Mouse (Mus musculus) kidney, postnatal 4 days (tissue): ENCODE measurements around the gene Cdca7l.
A peak's percentile ranks its signal among the peaks of the same experiment; 100 is the strongest.

Experiments used
- DNase-seq, 2 experiments: peaks; one replicate each; pipeline ENCODE4 v3.0.0; 2021; ENCODE audit warnings: mixed read lengths in 2 of 2

Cdca7l gene

DNA sequence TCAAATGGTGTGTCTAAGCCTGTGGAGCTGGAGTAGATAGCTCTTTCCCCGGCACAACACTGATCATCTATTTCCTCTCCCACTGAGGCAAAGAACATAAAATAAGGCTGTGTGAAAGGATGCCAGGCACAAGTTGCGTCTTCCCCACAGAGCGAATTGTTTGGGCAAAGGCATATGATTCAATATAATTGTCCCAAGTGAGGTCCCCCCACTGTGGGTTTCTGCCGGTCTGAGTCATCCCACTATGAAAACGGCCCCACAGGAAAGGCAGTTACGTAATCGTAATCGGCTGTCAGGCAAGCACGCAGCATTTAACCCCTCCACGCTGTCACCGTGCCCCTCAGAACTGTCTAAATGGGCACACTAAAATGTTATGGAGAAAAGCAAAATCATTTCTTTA is 6.0 kb downstream of the Cdca7l start:
- DNase-seq = no peak

DNA sequence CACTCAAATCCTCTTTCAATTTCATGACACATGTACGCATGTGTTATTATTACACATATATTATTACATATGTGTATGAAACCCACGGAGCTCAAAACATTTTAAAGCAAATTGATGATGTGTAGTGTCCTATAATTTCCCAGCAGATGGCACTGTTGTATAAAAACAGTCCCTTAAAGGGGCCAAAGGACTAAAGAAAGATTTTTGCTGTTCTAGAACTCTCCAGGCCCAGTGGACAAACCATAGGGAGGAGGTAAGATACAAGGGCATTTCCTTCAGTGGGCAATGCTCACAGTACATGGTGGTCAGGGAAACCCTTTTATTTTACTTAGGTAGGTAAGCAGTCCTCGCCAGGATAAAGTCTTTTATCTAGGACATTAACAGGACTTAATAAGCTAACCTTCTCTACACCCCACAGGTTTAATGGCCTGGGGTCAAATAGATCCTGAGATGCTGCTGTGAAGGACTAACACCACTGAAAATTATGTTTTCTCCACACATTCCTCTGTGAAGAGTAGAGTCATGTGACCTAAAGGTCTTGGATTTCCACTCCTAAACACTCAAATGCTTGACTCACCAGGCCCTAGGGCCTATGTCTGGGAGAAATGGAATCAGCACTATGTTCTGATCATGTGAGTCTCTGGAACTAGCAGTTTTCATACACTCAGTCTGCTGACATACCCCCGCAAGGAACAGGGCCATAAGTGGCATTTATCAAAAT is 16.2 kb downstream of the Cdca7l start:
- no peak for DNase-seq

DNA sequence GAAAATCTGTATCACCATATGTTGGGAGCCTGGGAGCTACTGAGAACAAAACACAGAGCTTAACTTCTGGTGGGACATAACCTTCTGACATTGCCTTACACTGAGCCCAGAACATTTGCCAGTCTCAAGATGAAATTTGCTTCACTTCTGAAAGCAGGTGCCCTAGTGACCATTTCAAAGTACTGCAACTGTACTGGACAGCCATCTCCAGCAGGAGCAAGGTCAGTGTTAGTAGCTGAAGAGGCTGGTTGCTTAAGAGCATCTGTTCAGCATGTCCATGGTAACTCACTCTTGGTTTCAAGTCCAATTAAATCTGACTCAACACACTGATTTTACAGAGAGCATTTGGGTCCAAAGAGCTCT is 16.8 kb downstream of the Cdca7l start:
- DNase-seq = no peak

DNA sequence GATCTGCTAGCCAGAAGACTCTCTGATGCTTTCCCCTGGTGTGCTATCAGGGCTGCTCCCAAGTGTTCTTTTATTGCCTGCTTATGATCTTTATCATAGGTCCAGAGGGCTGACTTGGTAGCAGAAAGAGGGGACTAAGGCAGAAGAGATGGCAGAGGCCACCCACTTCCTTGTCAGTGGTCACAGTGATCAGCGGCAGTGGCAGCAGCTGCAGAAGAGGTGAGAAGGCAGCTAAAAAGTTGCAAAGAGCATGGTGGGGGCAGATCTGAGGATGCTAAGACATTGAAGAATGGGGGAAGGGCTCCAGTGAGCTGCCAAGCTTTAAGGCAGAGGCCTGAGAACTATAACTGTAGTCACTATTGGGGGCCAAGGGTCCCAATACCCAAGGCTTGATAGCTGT is 17.3 kb downstream of the Cdca7l start:
- no peak for DNase-seq

DNA sequence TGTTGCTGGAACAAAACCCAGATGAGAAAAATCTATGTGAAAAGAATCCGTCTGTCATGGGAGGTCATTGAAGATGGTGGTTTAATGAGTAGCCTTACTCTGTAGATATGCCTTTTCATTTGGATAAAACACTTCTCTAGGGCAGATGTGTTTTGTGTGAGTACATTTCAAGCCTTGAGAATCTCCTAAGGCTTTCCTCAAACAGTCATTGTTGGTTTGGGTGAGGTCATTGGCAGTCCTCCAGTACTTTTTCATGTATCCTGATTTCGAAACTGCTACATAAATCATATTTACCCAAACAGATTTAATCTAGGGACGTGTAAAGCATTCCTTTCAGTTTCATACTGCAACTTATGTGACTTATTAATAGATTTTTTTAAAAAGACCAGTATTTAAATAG is 24.3 kb downstream of the Cdca7l start:
- no peak for DNase-seq

DNA sequence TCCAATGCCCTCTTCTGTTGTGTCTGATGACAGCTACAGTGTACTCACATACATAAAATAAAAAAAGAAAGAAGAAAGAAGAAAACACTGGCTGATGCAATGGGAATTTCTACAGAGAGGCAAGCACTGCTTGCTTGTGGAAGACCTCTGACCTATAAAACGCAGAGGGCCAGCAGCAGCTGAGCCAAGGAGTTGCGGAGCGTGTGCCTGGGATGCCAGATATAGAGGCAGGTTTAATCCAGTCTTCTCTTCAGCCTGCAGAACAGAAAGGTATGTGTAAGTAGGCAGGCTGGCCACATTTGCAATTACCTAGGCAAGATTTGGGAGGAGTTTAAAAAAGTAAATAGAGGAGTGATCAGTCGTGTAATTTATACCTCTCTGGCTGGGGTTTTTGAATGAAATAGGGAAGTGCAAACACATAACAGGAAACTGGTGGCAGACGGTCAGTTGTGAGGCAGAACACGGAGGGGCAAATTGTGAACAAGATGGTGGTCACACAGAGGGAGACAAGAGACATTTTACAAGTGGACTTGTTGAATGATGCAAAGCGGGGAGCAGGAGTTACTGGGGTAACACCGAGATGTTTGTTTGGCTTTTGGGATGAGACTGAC is 27.4 kb downstream of the Cdca7l start:
- DNase-seq = no peak

DNA sequence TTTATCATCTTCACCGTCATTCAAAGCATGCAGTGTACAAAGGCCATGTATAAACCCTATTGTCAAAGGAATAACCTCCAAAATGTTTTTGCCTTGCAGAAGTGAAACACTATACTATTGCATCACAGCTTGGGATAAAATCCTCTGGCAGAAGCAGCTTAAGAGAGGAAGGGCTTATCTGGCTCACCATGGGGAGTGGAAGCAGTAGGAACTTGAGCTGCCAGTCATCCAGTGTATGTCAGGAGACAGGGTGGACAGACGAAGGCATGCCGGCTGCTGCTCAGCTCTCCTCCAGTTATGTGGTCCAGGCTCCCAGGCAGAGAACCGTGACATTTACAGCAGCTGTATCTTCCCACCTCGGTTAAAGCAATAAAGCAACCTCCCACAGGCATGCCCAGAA is 28.1 kb downstream of the Cdca7l start:
- no peak for DNase-seq

DNA sequence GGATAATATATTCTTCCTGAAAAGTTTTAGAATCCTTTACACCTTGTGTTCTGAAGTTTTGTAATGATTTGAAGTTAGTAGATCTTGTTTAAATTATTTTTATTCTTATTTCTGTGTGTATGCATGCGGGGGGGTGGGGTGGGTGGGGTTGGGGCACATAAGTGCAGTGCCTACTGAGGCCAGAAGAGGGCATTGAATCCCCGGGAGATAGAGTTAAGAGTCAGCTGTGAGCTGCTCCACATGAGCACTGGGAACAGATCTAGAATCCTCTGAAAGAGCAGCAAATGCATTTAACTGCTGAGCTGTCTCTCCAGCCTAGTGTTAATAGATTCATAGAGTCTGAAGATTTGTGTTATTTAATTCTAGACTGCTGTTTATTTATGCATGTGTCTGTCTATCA is 30.6 kb downstream of the Cdca7l start:
- no peak for DNase-seq

DNA sequence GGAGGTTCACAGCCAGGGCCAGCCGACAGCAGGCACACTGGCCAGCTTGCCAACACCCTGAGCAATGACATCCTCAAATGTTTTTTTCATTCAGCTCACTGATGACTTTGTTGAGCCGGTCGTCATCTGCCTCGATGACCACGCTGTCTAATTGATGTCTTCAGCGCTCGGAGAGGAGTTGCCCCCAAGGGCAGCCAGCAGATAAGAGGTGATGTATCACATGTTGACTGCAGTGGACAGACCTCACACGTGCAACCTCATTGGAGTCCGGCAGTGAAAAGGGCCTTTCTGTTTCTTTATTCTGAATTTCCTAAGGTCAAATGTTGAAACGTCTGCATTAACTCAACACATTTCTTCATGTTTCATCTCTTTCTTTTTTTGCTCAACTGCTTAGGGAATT is 31.3 kb downstream of the Cdca7l start:
- no peak for DNase-seq

DNA sequence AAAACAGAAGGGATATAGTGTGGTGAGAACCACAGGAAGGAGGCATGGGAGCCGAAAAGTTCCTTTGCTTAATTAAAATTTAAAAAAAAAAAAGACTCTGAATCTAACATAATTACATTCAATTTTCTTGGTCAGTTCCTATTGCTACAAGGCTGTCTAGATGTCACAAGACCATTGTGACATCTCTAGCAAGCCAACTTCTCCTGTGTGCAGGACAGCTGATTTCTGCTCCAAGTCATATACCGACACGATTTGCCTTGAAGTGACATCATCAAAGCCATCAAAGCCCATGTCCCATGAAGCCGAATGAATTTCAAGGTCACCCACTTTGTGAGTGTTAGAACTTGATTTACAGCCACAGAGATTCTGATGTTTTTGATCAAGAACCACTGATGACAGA is 33.3 kb downstream of the Cdca7l start:
- DNase-seq = no peak

DNA sequence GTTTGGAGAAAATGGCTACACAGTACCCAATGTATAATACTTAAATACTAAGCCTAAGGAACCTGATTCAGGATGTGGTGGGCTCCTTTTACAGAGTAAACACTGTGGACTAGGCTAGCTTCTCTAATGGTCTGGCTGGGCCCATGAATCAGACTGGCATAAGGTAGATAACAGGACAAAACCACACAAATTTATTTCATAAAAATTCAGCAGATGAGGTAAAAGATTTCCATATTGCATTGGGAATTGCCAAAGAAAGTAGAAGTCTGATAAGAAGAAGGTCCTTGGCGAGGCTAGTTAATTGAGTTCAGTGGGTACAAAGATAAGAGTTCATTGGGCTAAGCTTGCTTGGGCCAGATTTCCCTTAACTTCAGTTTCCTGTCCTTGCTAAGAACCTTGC is 36.6 kb downstream of the Cdca7l start:
- DNase-seq = no peak

DNA sequence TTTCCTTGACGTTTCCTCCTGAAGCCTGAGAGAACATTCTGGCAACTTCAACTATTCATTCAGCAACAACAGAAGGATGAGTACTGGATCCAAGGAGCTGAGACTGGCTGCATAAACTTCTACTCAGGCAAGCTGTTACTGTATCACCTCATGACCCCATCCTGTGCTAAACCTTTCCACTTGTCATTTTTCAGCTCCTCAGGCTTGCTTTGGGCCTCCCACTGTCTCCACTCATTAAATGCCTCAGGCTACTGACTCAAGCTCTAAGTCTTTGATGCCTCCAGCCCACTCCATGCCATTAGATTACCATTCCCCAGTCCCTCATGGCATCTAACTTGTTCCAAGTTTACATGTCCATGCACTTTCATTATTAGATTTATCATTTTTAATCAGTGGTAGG is 38.6 kb downstream of the Cdca7l start:
- DNase-seq = no peak

DNA sequence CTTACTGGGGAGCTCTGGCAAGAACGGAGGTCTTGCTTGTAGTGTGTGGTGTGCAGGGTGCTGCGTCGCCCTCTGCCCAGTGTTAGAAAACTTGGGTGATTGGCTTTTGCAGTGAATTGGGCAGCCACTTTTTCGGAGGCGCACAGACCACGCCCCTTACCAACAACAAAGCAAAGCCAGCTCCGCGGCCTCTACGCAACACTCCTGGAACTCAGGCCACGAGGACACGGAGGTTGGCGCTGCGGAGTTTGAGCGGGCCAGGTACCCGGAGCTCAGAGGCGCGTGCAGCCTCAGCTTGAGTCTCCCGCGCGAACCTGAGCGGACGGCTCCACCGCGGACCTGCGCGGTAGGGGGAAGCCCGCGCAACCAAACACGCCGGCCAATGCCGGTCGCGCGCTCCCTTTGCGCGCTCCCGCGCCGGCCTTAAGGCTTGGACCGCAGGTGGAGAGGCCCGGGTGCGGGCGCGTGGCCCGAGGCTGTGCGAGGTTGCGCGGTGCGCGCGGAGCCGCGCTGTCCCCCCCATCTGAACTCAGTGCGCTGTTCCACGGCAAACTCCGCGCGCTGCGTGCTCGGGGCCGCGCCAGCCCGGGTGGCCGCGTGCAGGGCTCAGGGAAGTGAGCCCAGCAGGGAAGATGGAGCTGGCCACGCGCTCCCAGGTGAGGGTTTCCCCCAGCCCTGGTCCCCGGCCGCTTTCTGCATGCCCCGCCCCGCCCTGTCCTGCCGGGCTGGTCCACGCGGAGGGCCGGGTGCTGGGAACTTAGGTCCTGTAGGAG is 39.4 kb downstream of the Cdca7l start:
- peak; percentile 76 to 85 for DNase-seq

DNA sequence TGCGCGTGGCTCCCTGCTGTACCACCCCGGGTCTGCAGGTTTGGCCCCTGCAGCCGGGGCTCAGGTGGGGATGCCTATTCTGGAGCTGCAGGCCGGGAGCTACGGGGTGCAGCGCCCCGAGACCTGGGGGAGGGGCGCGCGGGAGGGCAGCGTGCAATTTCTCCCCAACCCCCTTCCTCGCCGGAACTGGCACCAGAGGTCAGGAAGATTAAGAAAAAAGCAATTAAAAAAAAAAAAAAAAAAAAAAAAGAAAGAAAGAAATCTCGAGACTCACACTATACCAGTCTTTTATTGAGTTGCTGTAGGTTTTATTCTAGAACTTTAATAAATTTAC is 40.0 kb downstream of the Cdca7l start:
- no peak for DNase-seq

DNA sequence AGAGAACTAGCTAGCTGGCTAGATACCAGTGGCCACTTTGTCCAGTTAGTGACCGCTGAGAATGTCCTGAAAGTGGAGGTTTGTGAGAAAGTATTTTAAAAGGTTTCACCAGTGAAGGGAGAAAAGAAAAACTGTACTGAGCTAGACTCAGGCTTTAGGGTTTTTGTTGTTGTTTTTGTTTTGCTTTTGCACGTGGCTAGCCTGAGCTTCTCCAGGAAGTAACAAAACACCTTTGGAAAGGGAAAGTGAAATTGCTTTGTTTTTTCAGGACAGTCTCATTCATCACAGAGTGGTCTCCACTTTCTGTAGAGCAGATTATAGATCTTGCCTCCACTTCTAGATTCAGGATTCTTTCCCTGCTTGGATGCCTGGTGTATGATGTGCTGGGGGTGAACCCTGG is 40.8 kb downstream of the Cdca7l start:
- DNase-seq = no peak

DNA sequence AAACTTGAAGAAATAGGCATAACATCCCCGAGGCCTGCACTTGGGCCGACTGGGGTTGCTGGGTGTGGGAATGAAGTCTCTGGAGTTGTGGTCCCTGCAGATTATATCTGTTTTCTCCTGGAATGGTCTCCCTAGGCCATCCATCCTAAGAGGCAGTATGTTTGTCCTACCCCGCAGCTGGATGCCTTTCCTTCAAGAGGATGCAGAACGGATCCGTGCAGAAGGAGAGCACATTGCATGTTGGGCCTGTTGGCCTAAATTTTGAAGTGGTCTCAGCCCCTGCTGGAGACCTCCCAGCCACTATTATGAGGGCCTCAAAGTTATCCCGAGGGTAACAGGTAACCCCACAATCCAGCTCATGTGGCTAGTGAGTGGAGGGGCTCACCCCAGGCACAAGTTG is 44.5 kb downstream of the Cdca7l start:
- DNase-seq = no peak

DNA sequence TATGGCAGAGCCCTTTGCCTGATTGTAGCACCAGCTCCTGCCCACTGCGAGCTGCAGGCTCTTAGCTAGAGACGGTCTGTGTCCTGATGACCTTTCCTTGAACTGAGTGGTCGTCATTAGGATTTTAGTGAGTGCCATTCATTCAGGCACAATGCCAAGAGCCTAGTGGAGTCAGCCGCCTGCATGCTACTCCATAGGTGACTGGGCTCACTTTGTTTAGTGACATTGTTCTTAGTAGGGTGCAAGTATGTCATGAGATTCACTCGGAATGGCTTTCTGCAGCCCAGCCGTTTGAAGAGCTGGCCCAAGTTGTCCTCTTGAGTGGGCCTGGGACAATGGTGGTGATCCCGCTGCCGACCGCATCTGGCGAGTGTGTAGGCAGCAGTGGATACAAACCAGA is 46.4 kb downstream of the Cdca7l start:
- no peak for DNase-seq

DNA sequence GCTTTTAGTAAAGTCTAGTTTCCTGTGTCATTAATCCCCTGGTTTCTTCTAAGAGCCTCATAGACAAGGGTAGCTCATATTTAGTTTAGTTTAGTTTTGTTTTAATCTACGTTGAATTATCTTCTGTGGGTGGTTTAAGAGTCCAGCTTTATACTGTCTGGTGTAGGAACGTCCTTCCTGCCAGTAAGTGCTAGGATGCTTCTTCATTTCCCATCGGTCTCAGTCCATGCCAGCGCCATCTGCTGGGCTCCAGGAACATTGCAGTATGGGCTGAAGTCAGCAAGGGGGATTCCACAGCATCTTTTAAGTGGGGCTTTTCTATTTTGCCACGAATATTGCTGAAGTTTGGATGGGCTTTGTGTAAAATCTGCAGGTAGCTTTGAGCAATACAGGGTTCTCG is 49.2 kb downstream of the Cdca7l start:
- peak; percentile 75 for DNase-seq

DNA sequence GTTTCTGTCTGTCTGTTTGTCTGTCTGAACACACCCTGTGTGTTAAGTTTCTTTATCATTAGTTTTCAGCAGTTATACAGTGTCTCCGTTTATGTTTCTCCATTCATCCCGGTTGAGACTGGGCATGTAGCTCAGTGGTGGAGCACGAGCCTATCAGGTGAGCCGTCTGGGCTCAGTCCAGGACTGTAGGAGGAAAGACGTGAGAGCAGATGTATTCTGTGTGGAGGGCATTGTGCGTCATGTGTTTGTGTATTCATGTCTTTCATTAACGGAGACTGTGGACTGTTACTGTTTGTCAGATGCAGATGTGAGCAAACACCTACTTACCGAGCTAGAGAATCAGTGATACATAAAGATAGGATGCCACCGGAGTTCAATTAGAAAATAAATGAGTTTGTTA is 52.9 kb downstream of the Cdca7l start:
- no peak for DNase-seq

DNA sequence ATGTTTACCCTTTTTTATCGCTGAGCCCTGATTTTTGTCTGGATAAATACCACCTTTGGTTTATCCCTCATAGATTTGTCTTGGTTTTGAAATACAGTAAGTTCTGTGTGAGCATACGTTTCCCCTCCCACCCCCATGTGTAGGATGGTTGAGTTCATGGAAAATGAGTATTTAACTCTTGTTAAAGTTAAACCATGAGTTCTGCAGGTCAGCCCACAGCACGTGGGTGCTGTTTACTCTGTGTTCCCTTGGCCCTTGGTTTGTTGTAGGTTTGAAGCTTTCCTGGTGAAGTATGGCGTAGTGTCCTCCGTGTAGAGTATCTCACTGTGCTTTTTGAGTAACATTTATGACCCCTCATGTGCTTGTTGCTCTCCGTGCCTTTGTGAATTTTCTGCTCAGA is 53.8 kb downstream of the Cdca7l start:
- DNase-seq = no peak

DNA sequence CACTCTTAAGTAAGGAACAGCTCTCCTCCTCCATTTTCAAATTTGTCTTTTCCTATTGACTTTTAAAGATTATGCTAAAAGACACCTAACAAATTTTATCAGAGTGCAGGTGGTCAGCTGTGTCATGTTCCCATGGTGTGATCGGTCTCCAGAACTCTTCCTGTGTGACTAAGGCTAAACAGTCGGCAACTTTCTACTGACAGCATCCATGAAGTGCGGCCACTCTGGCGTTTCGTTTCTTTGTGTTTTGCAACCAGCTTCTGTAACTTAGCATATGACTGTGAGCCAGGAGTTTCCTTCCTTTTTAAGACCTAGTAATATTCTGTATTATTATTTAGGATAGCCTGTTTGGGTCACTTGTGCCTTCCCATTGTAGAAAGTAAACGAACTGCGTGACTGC is 56.8 kb downstream of the Cdca7l start:
- DNase-seq = no peak

DNA sequence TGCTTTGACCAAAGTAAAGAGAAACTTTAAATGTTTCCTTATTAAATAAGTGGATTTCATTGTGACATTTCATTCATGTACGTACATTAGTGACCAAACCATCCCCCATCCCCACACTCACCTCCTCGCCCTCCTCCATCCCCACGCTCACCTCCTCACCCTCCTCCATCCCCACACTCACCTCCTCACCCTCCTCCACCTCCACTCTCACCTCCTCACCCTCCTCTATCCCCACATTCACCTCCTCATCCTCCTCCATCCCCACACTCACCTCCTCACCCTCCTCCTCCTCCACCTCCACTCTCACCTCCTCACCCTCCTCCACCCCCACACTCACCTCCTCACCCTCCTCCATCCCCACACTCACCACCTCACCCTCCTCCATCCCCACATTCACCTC is 57.2 kb downstream of the Cdca7l start:
- DNase-seq = no peak

DNA sequence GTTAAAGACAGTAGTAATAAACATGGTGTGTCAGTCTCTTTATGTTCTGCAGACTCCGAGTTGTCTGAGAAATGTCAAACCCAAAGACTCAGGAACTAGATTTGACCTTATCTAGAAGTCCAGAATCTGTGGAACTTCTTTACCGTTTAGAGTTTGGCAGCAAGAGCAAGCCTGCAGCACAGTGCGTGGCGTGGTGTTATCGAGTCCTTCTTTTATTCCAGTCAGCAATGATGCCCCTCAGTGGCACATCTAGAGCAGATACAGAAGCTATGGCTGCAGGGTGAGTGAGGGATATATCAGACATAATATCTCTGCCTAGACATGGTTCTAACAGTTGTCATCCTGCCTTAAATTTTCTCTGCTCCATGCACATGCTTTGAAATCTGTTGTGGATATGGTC is 58.6 kb downstream of the Cdca7l start:
- DNase-seq = no peak

DNA sequence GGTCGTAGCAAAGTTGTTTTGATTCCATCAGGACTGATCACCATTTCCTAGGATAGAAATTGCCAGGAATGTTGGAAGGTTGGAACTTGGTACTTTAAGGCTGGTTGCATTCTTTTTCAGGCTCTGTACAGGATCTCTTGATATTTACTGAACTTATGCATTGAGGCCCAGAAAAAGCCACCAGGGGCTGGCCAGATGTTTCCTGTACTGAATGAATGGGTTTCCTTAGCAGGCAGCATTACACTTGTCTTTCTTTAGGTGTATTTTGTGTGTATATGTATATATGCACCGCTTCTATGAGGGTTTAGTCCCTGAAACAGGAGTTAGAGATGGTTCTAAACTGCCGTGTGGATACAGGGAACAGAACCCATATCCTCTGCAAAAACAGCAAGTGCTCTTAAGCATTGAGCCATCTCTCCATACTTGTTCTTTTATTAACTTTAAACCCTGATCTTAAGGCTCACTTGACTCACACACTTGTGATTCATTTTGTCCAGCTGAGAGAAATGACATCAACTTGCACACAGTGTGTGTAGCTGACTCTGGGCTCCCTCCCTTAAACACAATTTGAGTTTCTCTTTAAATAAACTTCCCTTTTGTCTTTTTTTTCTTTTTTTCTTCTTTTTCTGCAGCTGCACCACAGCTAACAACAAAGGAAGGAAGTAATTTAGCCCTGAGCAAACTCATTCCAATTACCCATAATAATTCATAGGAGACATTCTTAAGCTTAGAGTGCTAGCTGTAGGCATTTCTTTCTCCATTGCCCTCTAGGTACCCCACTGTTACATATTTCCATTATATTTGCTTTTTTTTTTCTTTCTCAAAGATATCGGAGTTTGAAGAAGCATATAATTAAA is 63.8 kb downstream of the Cdca7l start:
- DNase-seq = no peak
